Mouse (Mus musculus): ENCODE results near the gene Igdcc4. TPM values are rescaled to one million over a fixed set of nuclear protein-coding genes. Genes with fewer than 3 reads are reported as not detected.

Gene Igdcc4
- polyA plus RNA-seq, 1 experiment from 2014 or later, result 14.4 TPM

GRCm38 (mm10) chr9:65142399-65142798 lies 41.1 kb downstream of the Igdcc4 start:
- ATAC-seq (ENCODE audit: low FRiP score), result peak; percentile 43; the same call in 1 of the 2 replicates
- 0% methylated on average over 8 of the region's 8 CpGs for WGBS

GRCm38 (mm10) chr9:65146001-65146400 lies 44.7 kb downstream of the Igdcc4 start:
- H3K4me2 ChIP-seq, result peak overlapping the region; percentile 24; the same call in 1 of the 2 replicates
- peak overlapping the region; percentile 17 for H3K9ac ChIP-seq
- H3K27me3 ChIP-seq, result no peaks in the 10 kb centered on the region
- 0 out of 2 replicates have a peak overlapping the region, but pooled peaks have one; percentile 53 for H3K27ac ChIP-seq
- no peak for ATAC-seq (ENCODE audit: low FRiP score)
- H3K4me1 ChIP-seq, result peaks cover 79% of the 10 kb centered on the region
- peaks cover 74% of the 10 kb centered on the region for H3K36me3 ChIP-seq (replicated peaks)
- no peaks in the 10 kb centered on the region for H3K9me3 ChIP-seq
- H3K4me3 ChIP-seq (replicated peaks), result peak overlapping the region; percentile 8; the same call in 1 of the 2 replicates
- WGBS, result 46% methylated on average over 5 of the region's 5 CpGs

More at GRCm38 (mm10) chr9:65142399-65142798, 41.1 kb downstream of the Igdcc4 start:
- Histone ChIP-seq H3K9ac (peak overlapping the region; percentile 98), H3K27me3 (0 out of 2 replicates have a peak, but pooled peaks cover 11% of the 10 kb centered on the region), H3K4me1 (peaks cover 70% of the 10 kb centered on the region), H3K27ac (peak overlapping the region; percentile 96), H3K9me3 (no peaks in the 10 kb centered on the region), H3K4me2 (peak overlapping the region; percentile 67), H3K4me3 (replicated peaks) (peak overlapping the region; percentile 77), H3K36me3 (replicated peaks) (peaks cover 38% of the 10 kb centered on the region)

- H3K9ac ChIP-seq, result no peak overlapping the region
- H3K4me3 ChIP-seq (replicated peaks), result no peak overlapping the region
- WGBS, result 86% methylated on average over 7 of the region's 7 CpGs
- ATAC-seq (ENCODE audit: low FRiP score), result no peak
- H3K4me1 ChIP-seq, result peaks cover 88% of the 10 kb centered on the region
- no peaks in the 10 kb centered on the region for H3K27me3 ChIP-seq
- peak overlapping the region; percentile 15; the same call in 1 of the 2 replicates for H3K27ac ChIP-seq
- peaks cover 76% of the 10 kb centered on the region for H3K36me3 ChIP-seq (replicated peaks)
- no peak overlapping the region for H3K4me2 ChIP-seq
- no peaks in the 10 kb centered on the region for H3K9me3 ChIP-seq
Observed at GRCm38 (mm10) chr9:65148507-65148906, 47.2 kb downstream of the Igdcc4 start.

DNA sequence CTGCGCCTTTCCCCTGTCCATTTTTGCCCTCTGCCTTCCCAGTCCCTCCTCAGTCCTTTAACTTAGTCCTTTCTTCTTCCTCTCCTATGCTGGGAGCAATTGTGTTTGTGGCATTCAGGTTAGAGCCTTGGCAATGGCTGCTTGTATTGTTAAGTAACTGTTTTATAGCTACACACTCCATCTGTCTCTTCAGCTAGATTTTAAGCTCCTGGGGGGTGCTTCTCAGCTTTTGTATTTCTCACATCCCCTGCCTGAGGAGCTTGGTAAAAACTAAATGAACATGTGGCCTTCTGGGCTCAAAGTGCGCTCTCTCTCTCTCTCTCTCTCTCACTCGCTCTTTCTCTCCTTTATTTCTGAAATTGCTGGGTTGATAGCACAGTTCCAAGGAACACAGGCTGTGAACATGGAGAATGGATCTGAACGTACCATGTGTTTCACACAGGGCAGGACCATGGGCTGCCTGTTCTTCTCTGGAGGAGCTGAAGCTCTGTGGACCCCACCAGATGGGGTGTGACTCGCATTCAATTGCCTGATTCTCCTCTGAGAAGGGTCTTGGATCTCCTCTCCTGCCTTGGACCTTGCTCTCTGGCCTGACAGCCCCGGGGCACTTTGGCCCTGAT lies 51.5 kb downstream of the Igdcc4 start:
- Histone ChIP-seq H3K27ac (peak overlapping the region; percentile 95), H3K27me3 (no peaks in the 10 kb centered on the region), H3K9ac (peak overlapping the region; percentile 44), H3K4me3 (replicated peaks) (no peak overlapping the region), H3K9me3 (no peaks in the 10 kb centered on the region), H3K4me2 (peak overlapping the region; percentile 39), H3K4me1 (peaks cover 92% of the 10 kb centered on the region), H3K36me3 (replicated peaks) (peaks cover 56% of the 10 kb centered on the region)
- 14% methylated on average over 6 of the region's 6 CpGs for WGBS
- peak; percentile 63 for ATAC-seq (ENCODE audit: low FRiP score)

- H3K4me1 ChIP-seq, result peaks cover 92% of the 10 kb centered on the region
- peak; percentile 73 for ATAC-seq (ENCODE audit: low FRiP score)
- H3K9me3 ChIP-seq, result no peaks in the 10 kb centered on the region
- no peaks in the 10 kb centered on the region for H3K27me3 ChIP-seq
- H3K27ac ChIP-seq, result peak overlapping the region; percentile 95
- 0% methylated on average over 5 of the region's 5 CpGs for WGBS
- peak overlapping the region; percentile 44 for H3K9ac ChIP-seq
- H3K4me2 ChIP-seq, result peak overlapping the region; percentile 39
- H3K4me3 ChIP-seq (replicated peaks), result no peak overlapping the region
- peaks cover 51% of the 10 kb centered on the region for H3K36me3 ChIP-seq (replicated peaks)
Observed at GRCm38 (mm10) chr9:65153331-65153711, 52.0 kb downstream of the Igdcc4 start.

DNA sequence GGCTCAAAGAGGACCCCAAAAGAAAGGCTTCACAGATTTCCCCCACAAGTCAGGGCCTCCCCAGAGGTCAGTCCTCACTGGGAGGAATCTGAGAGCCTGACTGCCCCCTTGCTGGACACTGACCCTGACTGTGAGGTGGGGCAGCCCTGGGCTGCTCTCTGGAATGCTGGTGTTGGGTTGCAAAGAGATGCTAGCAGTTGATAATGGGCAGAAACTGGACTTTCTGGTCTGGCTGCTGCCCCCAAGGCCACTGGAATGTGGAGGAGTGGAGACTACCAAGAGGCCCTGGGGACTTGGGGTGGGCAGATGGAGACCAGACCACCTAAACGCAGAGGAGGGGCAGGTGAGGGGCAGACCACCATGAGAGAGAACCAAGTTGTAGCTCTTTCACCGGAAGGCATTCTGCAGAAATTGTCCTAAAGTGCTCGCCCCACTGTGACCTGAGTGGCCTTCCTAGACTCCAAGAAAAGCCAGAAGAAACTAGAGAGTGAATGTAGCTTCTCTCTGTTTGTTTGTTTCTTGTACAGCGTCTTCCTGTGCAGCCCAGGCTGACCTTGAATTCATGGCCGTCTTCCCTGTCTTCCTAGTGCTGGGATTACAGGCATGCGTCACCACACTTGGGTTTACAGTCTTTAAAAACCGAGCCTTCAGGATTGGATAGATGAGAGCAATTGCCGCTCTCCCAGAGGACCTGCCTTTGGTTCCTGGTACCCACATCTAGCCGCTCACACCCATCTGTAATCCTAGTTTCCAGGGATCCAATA lies 53.6 kb downstream of the Igdcc4 start:
- Histone ChIP-seq H3K27ac (peak overlapping the region; percentile 95), H3K36me3 (replicated peaks) (peaks cover 43% of the 10 kb centered on the region), H3K27me3 (no peaks in the 10 kb centered on the region), H3K4me2 (no peak overlapping the region), H3K4me3 (replicated peaks) (no peak overlapping the region), H3K4me1 (peaks cover 93% of the 10 kb centered on the region), H3K9me3 (no peaks in the 10 kb centered on the region), H3K9ac (no peak overlapping the region)
- WGBS, result 78% methylated on average over 9 of the region's 9 CpGs
- no peak for ATAC-seq (ENCODE audit: low FRiP score)

DNA sequence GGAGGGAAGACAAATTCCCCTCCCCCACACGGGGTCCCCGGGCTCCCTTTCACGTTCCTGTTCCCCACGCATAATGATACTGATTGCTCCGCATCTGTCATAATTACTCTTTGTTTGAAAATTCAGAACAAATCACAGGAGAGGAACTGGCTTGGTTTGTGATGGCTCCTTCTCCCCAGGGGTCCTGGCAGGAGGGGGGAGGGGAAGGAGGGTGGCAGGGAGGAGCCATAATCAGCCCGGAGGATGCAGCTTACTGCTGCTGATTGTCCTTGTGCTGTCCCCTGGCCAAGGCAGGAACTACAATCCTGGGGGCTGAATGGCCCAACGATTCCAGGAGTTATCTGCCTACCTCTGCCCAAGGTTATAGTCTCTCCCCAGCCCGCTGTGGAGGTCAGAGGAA lies 55.3 kb downstream of the Igdcc4 start:
- peak overlapping the region; percentile 81 for H3K27ac ChIP-seq
- no peaks in the 10 kb centered on the region for H3K9me3 ChIP-seq
- H3K4me1 ChIP-seq, result peaks cover 97% of the 10 kb centered on the region
- H3K4me2 ChIP-seq, result peak overlapping the region; percentile 27
- peak overlapping the region; percentile 47 for H3K9ac ChIP-seq
- no peak overlapping the region for H3K4me3 ChIP-seq (replicated peaks)
- peak; percentile 16 for ATAC-seq (ENCODE audit: low FRiP score)
- peaks cover 29% of the 10 kb centered on the region for H3K36me3 ChIP-seq (replicated peaks)
- 6% methylated on average over 8 of the region's 8 CpGs for WGBS
- H3K27me3 ChIP-seq, result no peaks in the 10 kb centered on the region

DNA sequence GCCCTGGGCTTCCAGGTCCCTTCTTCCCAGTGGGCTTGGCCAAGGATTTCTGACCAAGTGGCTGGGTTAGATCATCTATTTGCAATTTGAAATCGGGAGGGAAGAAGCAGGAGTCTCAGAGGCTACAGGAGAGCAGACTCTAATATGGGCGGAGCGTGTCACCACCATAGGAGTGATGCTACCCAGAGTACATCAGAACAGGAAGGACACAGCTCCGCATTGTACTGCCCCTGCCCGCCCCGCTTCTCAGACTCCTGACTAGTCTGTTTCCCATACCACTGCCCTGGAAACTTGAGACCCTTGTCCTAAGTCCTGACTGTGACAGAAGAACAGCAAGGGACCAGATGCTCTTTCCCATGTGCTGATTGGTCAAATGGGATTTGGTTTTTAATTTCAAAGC lies 56.3 kb downstream of the Igdcc4 start:
- H3K9me3 ChIP-seq, result no peaks in the 10 kb centered on the region
- peaks cover 29% of the 10 kb centered on the region for H3K36me3 ChIP-seq (replicated peaks)
- peaks cover 98% of the 10 kb centered on the region for H3K4me1 ChIP-seq
- H3K27me3 ChIP-seq, result no peaks in the 10 kb centered on the region
- no peak overlapping the region for H3K4me2 ChIP-seq
- WGBS, result 35% methylated on average over 6 of the region's 6 CpGs
- H3K4me3 ChIP-seq (replicated peaks), result no peak overlapping the region
- H3K27ac ChIP-seq, result peak overlapping the region; percentile 81
- ATAC-seq (ENCODE audit: low FRiP score), result no peak
- H3K9ac ChIP-seq, result no peak overlapping the region

- peak overlapping the region; percentile 97 for H3K27ac ChIP-seq
- no peaks in the 10 kb centered on the region for H3K9me3 ChIP-seq
- peaks cover 13% of the 10 kb centered on the region for H3K36me3 ChIP-seq (replicated peaks)
- ATAC-seq (ENCODE audit: low FRiP score), result no peak
- 0 out of 2 replicates have a peak overlapping the region, but pooled peaks have one; percentile 8 for H3K4me2 ChIP-seq
- no peaks in the 10 kb centered on the region for H3K27me3 ChIP-seq
- H3K4me1 ChIP-seq, result peaks cover 91% of the 10 kb centered on the region
- no peak overlapping the region for H3K4me3 ChIP-seq (replicated peaks)
- H3K9ac ChIP-seq, result no peak overlapping the region
- WGBS, result 5% methylated on average over 4 of the region's 4 CpGs
Observed at GRCm38 (mm10) chr9:65161188-65161587, 59.9 kb downstream of the Igdcc4 start.

DNA sequence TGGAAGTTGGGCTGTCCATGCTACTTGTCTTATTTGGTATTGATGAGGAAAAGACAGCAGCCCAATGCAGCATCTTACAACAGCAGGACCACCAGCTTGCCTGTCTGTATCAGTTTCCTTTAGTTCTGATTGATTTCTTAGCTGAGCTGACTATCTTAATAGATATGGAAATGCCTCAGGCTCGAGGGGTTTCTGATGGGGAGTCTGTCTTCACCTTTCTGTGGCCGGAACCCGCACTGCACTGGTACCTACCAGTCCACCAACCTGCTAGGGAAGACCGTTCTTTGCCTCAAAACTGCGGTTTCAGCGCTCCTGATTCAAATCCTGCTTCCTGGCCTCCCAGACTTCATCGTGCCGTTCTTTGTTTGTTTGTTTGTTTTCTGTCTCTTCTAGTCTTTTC lies 60.6 kb downstream of the Igdcc4 start:
- 5% methylated on average over 8 of the region's 8 CpGs for whole genome bisulfite sequencing
- Histone ChIP-seq H3K4me1 (peaks cover 91% of the 10 kb centered on the region), H3K27me3 (no peaks in the 10 kb centered on the region), H3K4me2 (peak overlapping the region; percentile 71), H3K9me3 (no peaks in the 10 kb centered on the region), H3K9ac (0 out of 2 replicates have a peak overlapping the region, but pooled peaks have one; percentile 65), H3K36me3 (replicated peaks) (peaks cover 13% of the 10 kb centered on the region), H3K4me3 (replicated peaks) (peak overlapping the region; percentile 32; the same call in 1 of the 2 replicates), H3K27ac (peak overlapping the region; percentile 97)
- no peak for ATAC-seq (ENCODE audit: low FRiP score)

DNA sequence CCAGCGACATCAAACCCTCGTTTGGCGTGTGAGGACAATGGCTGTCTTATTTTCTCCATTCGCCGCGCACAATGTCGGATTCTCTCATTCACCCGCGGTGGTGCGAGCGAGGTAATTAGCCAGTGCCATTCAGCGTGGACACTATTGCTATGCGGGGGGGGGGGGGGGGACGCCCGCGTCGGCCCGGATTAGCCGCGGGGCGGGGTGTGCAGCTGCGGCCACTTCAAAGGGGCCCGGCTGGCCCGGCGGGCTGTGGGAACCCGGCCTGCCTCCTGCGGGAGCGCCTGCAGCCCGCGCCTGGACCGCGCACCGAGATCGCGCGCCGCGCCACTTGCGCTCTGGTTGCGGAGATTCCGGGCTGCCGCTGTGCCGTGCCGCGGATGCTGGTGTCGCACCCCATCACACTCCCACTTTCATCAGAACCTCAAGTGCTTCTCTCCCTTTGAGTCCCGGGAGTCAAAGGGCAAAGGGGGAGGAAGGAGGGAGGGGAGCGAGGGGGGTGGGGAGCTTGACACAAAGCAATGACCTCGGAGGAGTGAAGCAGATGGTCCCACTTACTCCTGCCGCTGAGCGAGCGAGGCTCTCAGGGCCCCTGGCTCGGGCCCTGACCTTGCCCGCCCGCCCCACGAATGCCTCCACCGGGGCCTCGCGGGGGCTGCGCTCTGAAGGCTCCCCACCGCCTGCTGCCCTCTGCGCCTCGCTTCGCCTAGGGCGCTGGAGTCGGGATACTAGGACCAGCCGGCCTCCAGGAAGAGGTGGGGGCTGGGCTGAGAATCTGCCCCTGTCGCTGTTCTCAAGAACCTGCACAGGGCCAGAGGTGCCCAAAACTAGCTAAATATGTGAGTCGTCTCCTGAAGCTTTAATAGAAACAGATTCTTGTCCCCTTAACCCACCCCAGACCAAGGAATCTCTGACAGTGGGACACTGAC lies 61.7 kb downstream of the Igdcc4 start:
- Histone ChIP-seq H3K4me3 (replicated peaks) (peak overlapping the region; percentile 32), H3K4me2 (peak overlapping the region; percentile 71), H3K27me3 (no peaks in the 10 kb centered on the region), H3K27ac (peak overlapping the region; percentile 97), H3K36me3 (replicated peaks) (peaks cover 13% of the 10 kb centered on the region), H3K4me1 (peaks cover 91% of the 10 kb centered on the region), H3K9ac (peak overlapping the region; percentile 65), H3K9me3 (no peaks in the 10 kb centered on the region)
- peak; percentile 92 for ATAC-seq (ENCODE audit: low FRiP score)
- WGBS, result under 1% methylated on average over 64 of the region's 69 CpGs

DNA sequence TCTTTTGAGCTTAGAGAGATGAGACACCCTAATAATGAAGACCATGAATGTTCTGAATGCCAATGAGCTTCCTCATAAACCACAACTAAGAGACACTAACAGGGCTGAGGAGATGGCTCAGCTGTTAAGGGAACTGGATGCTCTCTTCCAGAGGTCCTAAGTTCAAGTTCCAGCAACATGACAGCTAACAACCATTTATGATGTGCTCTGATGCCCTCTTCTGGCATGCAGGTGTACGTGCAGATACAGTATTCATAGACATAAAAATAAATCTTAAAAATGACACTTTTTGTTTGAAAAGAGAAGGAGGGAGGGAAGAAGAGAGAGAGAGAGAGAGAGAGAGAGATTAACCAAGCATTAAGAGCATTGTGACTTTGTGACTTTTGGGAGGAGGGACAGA lies 63.6 kb downstream of the Igdcc4 start:
- H3K9ac ChIP-seq, result no peak overlapping the region
- ATAC-seq (ENCODE audit: low FRiP score), result no peak
- no peak overlapping the region for H3K4me3 ChIP-seq (replicated peaks)
- 18% methylated on average over 1 of the region's 1 CpGs for WGBS
- H3K36me3 ChIP-seq (replicated peaks), result peaks cover 6% of the 10 kb centered on the region
- no peaks in the 10 kb centered on the region for H3K9me3 ChIP-seq
- no peaks in the 10 kb centered on the region for H3K27me3 ChIP-seq
- H3K27ac ChIP-seq, result no peak overlapping the region
- no peak overlapping the region for H3K4me2 ChIP-seq
- H3K4me1 ChIP-seq, result peaks cover 92% of the 10 kb centered on the region
